Mouse (Mus musculus) hindbrain, embryonic 11.5 days (tissue): Measurements from ENCODE around the gene Cxcl12. TPM values are rescaled to one million over a fixed set of nuclear protein-coding genes. Genes with fewer than 3 reads are reported as not detected.

ENCODE experiments used
- ATAC-seq: fragments of 200-750 bp; cut with Nextera tagmentation; 2 replicates; pipeline ENCODE4 v1.8.0; 2017; ENCODE audit warnings: mild to moderate bottlenecking, moderate TSS enrichment, moderate library complexity; ENCODE audit not compliant: low FRiP score
- DNase-seq: peaks from one replicate; pipeline ENCODE4 v3.0.0-alpha.2; 2015; ENCODE audit warnings: low spot score
- H3K27ac ChIP-seq: fragments of 300-500 bp; sonication (generic); 2 replicates; pipeline ENCODE4 v1.5.1; 2014; ENCODE audit warnings: mild to moderate bottlenecking, low read depth, low read length
- H3K27me3 ChIP-seq: fragments of 300-500 bp; sonication (generic); 2 replicates; pipeline ENCODE4 v1.6.1; 2014; ENCODE audit warnings: mild to moderate bottlenecking, low read length, moderate library complexity, mixed read lengths; ENCODE audit not compliant: control insufficient read depth, insufficient read depth
- H3K36me3 ChIP-seq: fragments of 300-500 bp; sonication (generic); 2 replicates; pipeline ENCODE4 v1.6.1; 2014; ENCODE audit warnings: mild to moderate bottlenecking, low read length, moderate library complexity, mixed read lengths; ENCODE audit not compliant: control insufficient read depth, insufficient read depth
- H3K4me1 ChIP-seq: fragments of 300-500 bp; sonication (generic); replicated peaks from 2 replicates; pipeline ENCODE4 v1.6.1; 2014; ENCODE audit warnings: low read length, mixed read lengths; ENCODE audit not compliant: control insufficient read depth, insufficient read depth
- H3K4me2 ChIP-seq: fragments of 300-500 bp; sonication (generic); replicated peaks from 2 replicates; pipeline ENCODE4 v1.6.1; 2014; ENCODE audit warnings: mild to moderate bottlenecking, low read depth, low read length
- H3K4me3 ChIP-seq: fragments of 300-500 bp; sonication (generic); 2 replicates; pipeline ENCODE4 v1.5.1; 2014; ENCODE audit warnings: low read depth, low read length
- H3K9ac ChIP-seq: fragments of 300-500 bp; sonication (generic); 2 replicates; pipeline ENCODE4 v1.6.1; 2014; ENCODE audit warnings: low read depth, low read length
- H3K9me3 ChIP-seq: fragments of 300-500 bp; sonication (generic); 2 replicates; pipeline ENCODE4 v1.6.1; 2016; ENCODE audit warnings: low read length; ENCODE audit not compliant: control insufficient read depth
- WGBS: fragments of 180-500 bp; shearing (Covaris S2); extraction: QIAGEN DNeasy Blood & Tissue Kit; methylation state at CpG from one replicate; pipeline ENCODE4 v1.1.7; 2014; 5-methylcytosine and 5-hydroxymethylcytosine counted together
- polyA plus RNA-seq: library from polyadenylated mRNA; unstranded; fragments of >200 nt; fragmentation: Nextera tagmentation; extraction: Ambion mirVana; gene quantifications from 2 replicates; pipeline ENCODE4 v1.2.1, GENCODE M21; 2014

The Cxcl12 gene
- 62.2 and 65.1 TPM in 2 replicates for polyA plus RNA-seq

- peak; percentile 68 for ATAC-seq
- Histone ChIP-seq H3K27me3 (peaks cover 38% of the 10 kb centered on the region), H3K27ac (no peak within 1 kb of the TSS)
Observed at GRCm38 (mm10) chr6:117168321-117169011, at the start of gene Cxcl12. TSS of gene Cxcl12 (plus strand) at chr6:117168535.

GRCm38 (mm10) chr6:117122074-117122473 is 46.3 kb upstream of the Cxcl12 start:
- WGBS, result 96% methylated on average over 3 of the region's 3 CpGs
- ATAC-seq, result no peak
- H3K9ac ChIP-seq, result no peak overlapping the region

More at GRCm38 (mm10) chr6:117168321-117169011, at the start of gene Cxcl12:
- Histone ChIP-seq H3K36me3 (no peaks in the 10 kb centered on the region), H3K4me3 (peak within 1 kb of the TSS; percentile 59), H3K9ac (peak within 1 kb of the TSS; percentile 4), H3K9me3 (no peaks in the 10 kb centered on the region), H3K4me1 (0 out of 2 replicates have a peak, but pooled peaks cover 4% of the 10 kb centered on the region), H3K4me2 (peak within 1 kb of the TSS; percentile 94)
- peak; percentile 74 for DNase-seq
- 1% methylated on average over 53 of the region's 64 CpGs for WGBS

GRCm38 (mm10) chr6:117126356-117126755 is 42.0 kb upstream of the Cxcl12 start:
- Histone ChIP-seq H3K36me3 (no peaks in the 10 kb centered on the region), H3K9ac (no peak overlapping the region), H3K27me3 (no peaks in the 10 kb centered on the region), H3K27ac (no peak overlapping the region), H3K4me1 (no peaks in the 10 kb centered on the region), H3K4me3 (no peak overlapping the region), H3K9me3 (no peaks in the 10 kb centered on the region), H3K4me2 (no peak overlapping the region)
- ATAC-seq (no peak), DNase-seq (no peak)
- 92% methylated on average over 1 of the region's 1 CpGs for WGBS

More at GRCm38 (mm10) chr6:117122074-117122473, 46.3 kb upstream of the Cxcl12 start:
- H3K4me1 ChIP-seq, result no peaks in the 10 kb centered on the region
- no peak overlapping the region for H3K4me3 ChIP-seq
- H3K27ac ChIP-seq, result no peak overlapping the region
- no peaks in the 10 kb centered on the region for H3K36me3 ChIP-seq
- no peaks in the 10 kb centered on the region for H3K27me3 ChIP-seq
- no peaks in the 10 kb centered on the region for H3K9me3 ChIP-seq
- no peak overlapping the region for H3K4me2 ChIP-seq
- DNase-seq, result no peak

GRCm38 (mm10) chr6:117129443-117129842 is 38.9 kb upstream of the Cxcl12 start:
- Histone ChIP-seq H3K4me3 (no peak overlapping the region), H3K9ac (no peak overlapping the region), H3K9me3 (no peaks in the 10 kb centered on the region), H3K27me3 (no peaks in the 10 kb centered on the region), H3K36me3 (no peaks in the 10 kb centered on the region), H3K27ac (no peak overlapping the region), H3K4me2 (no peak overlapping the region), H3K4me1 (no peaks in the 10 kb centered on the region)
- no peak for DNase-seq
- 71% methylated on average over 4 of the region's 4 CpGs for WGBS
- ATAC-seq, result no peak

- H3K27me3 ChIP-seq, result no peaks in the 10 kb centered on the region
- ATAC-seq, result peak; percentile 53; the same call in 1 of the 2 replicates
Observed at GRCm38 (mm10) chr6:117130680-117131111, 37.6 kb upstream of the Cxcl12 start.

GRCm38 (mm10) chr6:117134526-117134925 is 33.8 kb upstream of the Cxcl12 start:
- H3K36me3 ChIP-seq, result no peaks in the 10 kb centered on the region
- H3K9me3 ChIP-seq, result no peaks in the 10 kb centered on the region
- H3K4me2 ChIP-seq, result no peak overlapping the region
- 84% methylated on average over 4 of the region's 4 CpGs for WGBS
- no peak overlapping the region for H3K9ac ChIP-seq
- DNase-seq (no peak), ATAC-seq (no peak)
- no peak overlapping the region for H3K27ac ChIP-seq
- H3K4me3 ChIP-seq, result no peak overlapping the region
- no peaks in the 10 kb centered on the region for H3K4me1 ChIP-seq
- H3K27me3 ChIP-seq, result no peaks in the 10 kb centered on the region

More at GRCm38 (mm10) chr6:117130680-117131111, 37.6 kb upstream of the Cxcl12 start:
- no peak overlapping the region for H3K4me3 ChIP-seq
- H3K9ac ChIP-seq, result no peak overlapping the region
- 32% methylated on average over 15 of the region's 15 CpGs for WGBS
- peak; percentile 13 for DNase-seq
- no peak overlapping the region for H3K27ac ChIP-seq
- no peaks in the 10 kb centered on the region for H3K36me3 ChIP-seq
- 0 out of 2 replicates have a peak overlapping the region, but pooled peaks have one; percentile 7 for H3K4me2 ChIP-seq
- no peaks in the 10 kb centered on the region for H3K4me1 ChIP-seq
- H3K9me3 ChIP-seq, result no peaks in the 10 kb centered on the region

GRCm38 (mm10) chr6:117137735-117138134 is 30.6 kb upstream of the Cxcl12 start:
- DNase-seq (no peak), ATAC-seq (no peak)
- Histone ChIP-seq H3K27me3 (no peaks in the 10 kb centered on the region), H3K4me1 (no peaks in the 10 kb centered on the region), H3K27ac (no peak overlapping the region), H3K36me3 (no peaks in the 10 kb centered on the region), H3K4me3 (no peak overlapping the region), H3K9me3 (no peaks in the 10 kb centered on the region), H3K4me2 (no peak overlapping the region), H3K9ac (no peak overlapping the region)
- WGBS, result 85% methylated on average over 2 of the region's 2 CpGs

- H3K9me3 ChIP-seq, result no peaks in the 10 kb centered on the region
- 89% methylated on average over 4 of the region's 4 CpGs for WGBS
- H3K9ac ChIP-seq, result no peak overlapping the region
- no peaks in the 10 kb centered on the region for H3K27me3 ChIP-seq
- H3K4me2 ChIP-seq, result no peak overlapping the region
- H3K4me1 ChIP-seq, result no peaks in the 10 kb centered on the region
- ATAC-seq (no peak), DNase-seq (no peak)
- H3K27ac ChIP-seq, result no peak overlapping the region
- H3K4me3 ChIP-seq, result no peak overlapping the region
- no peaks in the 10 kb centered on the region for H3K36me3 ChIP-seq
Observed at GRCm38 (mm10) chr6:117140907-117141306, 27.4 kb upstream of the Cxcl12 start.

GRCm38 (mm10) chr6:117146951-117147350 is 21.4 kb upstream of the Cxcl12 start:
- 78% methylated on average over 10 of the region's 10 CpGs for WGBS
- no peaks in the 10 kb centered on the region for H3K9me3 ChIP-seq
- H3K27me3 ChIP-seq, result no peaks in the 10 kb centered on the region
- H3K4me2 ChIP-seq, result no peak overlapping the region
- H3K4me1 ChIP-seq, result no peaks in the 10 kb centered on the region
- H3K36me3 ChIP-seq, result no peaks in the 10 kb centered on the region
- no peak overlapping the region for H3K4me3 ChIP-seq
- ATAC-seq, result no peak
- no peak overlapping the region for H3K9ac ChIP-seq
- H3K27ac ChIP-seq, result no peak overlapping the region
- no peak for DNase-seq
